Mouse (Mus musculus) 416B (cell line): ENCODE results near the gene Mrpl9.

Source experiments
- DNase-seq: peaks from one replicate; pipeline ENCODE4 v3.0.0; 2011; ENCODE audit warnings: low read depth

Mrpl9 gene

DNA sequence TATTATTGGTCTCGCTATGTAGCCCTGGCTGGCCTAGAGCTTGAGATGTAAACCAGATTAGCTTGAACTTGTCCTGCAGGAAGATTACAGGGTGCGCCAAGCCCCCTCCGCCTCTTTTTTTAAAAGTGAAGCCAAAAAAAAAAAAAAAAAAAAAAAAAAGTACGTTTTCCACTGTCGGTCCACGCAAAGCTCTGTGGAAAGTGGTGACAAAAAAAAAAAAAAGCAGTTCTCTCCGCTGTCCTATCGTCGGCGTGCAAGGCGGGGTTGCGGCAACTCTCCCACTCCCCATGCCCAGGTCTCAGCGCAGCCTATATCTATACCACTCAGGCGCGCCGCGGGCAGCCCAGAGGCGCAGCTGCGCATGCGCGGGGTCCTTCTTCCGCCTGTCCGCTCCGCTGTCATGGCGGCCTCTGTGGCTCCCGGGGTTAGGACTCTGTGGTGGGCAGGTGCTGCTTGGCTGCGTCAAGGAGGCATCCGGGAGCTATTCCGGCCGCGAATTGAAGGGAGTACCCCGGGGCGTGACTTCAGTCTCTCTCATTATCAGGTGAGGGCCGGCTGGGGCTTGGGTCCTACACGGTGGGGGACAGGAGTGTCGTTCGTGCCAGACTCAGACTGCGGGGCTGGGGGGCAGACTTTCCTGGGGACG lies at the start of gene Mrpl9:
Mrpl9 (plus strand) TSS at position 368 of the 646 bp plus-strand sequence.
- peak; percentile 90 for DNase-seq

DNA sequence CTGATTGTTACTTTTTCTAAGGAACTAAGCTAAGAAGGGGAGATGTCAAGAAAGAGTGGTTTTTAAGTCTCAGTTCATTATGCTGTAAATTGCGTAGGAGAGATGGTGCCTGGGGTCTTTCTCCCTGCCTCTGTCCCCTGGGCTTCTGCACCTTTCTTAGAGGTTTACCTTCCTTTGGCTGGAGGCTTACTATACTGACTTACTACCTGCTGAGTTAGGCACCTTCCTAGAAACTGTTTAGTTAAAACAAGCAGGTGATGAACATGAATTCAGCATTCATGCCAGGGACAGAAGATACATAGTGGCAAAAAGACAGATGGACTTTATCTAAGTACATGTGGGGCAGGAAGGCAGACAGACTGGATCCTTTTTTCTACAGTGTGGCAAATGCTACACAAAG lies 46.8 kb upstream of the Mrpl9 start:
- DNase-seq: no peak

DNA sequence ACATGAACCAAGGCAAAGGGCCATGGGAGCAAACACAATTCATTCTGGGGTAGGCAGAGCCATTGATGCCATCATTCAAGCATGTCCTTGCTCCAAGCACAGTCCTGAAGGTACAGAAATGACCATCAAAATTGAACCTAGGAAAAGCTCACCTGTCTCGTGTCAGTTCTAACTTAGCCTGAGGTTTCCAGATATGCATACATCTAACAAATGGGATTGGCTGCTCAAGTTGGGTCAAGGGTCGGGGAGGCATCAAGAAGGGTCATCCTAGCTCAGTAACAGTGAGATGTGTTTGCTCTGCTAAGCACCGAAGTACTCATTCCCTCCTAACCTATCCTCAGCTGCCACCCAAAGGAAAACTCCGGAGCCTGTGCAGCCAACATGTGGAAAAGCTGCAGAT lies 46.3 kb upstream of the Mrpl9 start:
- no peak for DNase-seq

DNA sequence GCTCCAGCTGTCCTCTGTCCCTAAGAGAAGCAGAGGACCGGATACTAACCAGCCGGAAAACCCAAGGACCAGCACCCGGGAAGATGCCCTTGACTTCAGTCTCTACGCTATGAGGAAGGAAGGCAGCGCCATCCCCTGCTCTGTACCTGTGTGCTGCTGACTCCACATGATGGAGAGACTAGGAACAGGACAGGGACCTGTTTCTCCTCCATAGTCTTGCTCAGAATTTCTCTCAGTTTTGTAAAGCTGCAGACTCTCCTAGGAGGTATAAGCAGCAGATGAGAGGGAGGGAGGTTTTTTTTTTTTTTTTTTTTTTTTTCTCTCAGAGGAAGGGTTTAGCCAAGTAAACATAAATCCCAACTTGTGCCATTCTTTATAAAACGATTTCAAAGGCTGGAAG lies 44.9 kb upstream of the Mrpl9 start, which contains the start of gene Lingo4:
Lingo4 (plus strand) TSS at position 301 of the 400 bp plus-strand sequence.
- DNase-seq: no peak

DNA sequence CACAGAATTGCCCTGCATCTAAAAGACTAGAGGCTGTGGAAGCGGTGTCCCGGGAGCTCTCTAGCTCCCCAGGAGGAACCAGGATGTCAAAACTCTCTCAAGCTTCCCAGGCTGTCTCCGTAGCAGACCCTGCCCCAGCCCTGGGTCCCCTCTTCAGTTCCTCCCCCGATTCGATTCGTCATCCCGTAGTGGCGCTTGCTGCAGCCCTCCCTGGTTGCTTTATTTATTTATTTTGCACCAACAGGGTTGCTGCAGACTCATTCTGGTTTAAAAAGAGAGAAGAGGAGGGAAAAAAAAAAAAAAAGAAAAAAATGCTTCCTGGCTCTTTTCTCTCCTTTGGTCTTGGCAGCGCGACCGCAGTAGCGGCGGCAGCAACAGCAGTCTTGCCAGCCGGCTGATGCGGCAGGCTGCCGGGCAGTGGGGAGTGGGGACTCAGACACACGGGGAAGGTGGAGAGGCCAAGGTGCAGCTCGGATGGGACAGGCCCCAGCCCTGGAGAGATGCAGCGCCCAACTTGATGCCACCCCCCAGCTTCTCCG lies 44.1 kb upstream of the Mrpl9 start:
- DNase-seq: no peak

DNA sequence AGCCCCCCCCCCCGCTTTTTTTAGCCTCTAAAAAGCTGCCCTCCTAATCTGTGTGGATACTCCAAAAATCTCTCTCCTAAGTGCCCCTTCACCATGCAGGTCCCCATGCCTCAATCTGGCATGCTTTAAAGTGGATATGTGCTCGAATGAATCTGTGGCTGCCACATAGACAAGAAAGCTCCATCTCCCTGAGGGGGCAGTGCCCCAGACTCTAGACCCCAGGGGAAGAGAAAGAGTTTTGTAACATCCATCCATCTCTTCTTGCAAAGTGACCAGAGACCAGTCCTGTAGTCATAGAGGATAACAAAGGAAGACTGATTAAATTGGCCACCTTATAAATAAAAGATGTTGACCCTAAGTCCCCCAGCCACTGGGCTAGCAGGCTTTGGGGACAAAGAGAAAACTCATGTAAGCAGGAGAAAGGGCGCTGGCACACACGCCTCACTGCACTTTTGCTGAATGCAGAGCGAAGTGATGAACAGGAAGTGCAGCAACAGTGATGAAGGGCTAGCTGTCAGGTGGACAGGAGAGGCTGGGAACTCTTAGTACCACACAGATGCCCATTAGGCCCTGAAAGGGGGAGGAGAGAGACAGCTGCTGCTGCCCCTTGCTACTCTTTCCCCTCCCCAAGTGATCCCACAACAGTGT lies 43.3 kb upstream of the Mrpl9 start:
- no peak for DNase-seq

DNA sequence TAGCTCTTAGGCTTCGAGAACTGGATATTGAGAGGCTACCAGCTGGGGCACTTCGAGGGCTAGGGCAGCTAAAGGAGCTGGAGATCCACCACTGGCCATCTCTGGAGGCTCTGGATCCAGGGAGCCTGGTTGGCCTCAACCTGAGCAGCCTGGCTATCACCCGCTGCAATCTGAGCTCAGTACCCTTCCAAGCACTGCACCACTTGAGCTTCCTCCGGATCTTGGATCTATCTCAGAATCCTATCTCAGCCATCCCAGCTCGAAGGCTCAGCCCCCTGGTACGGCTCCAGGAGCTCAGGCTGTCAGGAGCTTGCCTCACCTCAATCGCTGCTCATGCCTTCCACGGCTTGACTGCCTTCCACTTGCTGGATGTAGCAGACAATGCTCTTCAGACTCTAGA lies 40.7 kb upstream of the Mrpl9 start:
- DNase-seq: no peak

DNA sequence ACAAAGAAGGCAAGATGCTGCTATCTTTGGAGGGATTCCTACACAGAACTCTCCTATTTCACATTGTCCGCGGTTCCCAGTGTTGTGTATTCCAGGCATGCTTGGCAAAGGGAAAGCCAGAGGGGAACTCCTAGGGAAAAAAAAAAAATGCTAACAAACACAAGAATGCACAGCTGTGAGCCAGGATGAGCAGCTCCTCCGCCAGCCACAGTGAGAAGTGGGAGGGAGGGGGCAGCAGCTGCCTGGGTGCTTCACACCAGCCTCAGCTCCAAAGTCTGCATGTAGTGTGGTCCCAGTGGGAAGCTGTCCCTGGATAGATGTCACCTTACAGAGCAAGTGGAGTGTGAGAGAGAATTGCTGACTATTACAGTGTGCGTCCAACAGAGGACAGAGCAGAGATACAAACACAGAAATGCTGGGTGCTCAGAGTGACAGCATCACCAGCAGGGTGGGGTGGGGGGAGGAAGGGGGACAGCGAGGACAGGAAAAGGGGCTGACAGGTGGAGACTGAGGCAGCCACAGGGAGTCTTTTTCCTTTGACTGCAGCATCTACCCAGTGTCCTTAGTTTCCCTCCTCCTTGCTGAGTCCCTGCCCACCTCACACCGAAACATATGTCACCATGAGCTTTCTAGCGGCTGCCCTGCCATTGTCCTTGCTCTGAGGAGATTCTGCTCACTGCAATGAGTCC lies 38.6 kb upstream of the Mrpl9 start:
- no peak for DNase-seq

DNA sequence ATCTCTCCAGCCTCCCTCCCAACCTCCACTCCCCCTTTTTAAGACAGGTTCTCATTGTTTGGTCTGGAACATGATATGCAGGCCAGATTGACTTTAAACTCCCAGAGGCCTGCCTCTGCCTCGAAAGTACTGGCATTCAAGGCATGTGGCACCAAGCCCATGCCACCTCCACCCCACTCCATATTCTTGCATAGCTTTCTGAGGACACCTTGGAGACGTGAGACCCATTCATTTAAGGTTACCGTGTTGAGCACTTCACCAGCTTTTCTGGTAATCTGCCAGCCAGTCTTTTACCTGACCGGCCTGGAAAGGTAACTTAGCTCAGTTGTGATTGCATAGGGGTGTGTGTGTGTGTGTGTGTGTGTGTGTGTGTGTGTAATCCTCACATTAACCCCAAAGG lies 37.6 kb upstream of the Mrpl9 start:
- no peak for DNase-seq

DNA sequence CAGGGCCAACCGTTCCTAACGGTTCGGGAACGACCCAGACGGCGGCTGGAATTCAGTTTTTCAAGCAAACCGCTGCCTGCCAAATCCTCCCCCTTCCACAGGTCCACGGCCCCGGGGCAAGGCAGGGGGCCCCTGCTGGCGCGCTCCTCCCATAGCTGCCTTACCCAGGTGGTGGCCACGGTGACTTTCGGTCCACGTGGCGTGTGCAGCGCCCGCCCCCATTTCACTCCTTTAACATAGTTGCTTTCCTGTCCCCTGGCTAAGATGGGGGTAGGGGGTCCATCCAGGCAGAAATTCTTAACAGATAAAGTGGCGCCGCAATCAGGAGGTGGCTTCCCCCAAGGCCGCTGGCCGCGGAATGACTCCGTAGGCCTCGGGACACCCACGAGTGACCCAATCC lies 30.6 kb upstream of the Mrpl9 start:
- DNase-seq: no peak

DNA sequence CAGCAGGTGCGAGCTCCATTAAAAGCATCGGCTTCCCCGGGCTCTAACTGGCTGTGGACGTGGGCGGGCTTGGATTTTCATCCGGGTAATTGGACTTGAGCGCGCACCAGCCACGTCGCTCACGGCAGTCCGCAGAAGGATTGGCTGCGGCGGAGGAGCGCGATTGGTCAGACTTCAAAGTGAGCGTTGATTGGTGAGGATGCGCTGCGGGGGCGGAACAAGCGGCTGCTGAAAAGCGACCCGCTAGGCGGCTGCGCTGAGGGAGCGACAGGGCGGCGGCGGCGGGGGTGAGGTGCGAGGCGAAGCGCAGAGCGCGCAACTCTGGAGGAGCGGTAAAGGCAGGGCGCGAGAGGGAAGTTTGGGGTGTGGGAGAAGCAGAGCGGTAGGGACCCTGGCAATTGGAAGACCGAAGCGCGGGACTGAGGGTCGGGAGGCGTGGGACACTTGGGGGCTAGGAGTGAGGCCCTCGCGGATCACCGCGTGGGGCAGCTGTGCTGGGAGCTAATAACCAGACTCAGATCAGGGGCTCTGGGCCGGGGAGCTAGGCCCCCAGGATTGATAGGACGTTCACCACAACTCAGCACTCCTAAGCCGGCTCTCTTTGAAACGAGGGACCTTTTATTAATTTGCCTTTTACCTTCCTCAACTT lies 30.0 kb upstream of the Mrpl9 start, which contains the start of gene Tdrkh:
Tdrkh (plus strand) TSS at position 243 of the 649 bp plus-strand sequence.
- no peak for DNase-seq

DNA sequence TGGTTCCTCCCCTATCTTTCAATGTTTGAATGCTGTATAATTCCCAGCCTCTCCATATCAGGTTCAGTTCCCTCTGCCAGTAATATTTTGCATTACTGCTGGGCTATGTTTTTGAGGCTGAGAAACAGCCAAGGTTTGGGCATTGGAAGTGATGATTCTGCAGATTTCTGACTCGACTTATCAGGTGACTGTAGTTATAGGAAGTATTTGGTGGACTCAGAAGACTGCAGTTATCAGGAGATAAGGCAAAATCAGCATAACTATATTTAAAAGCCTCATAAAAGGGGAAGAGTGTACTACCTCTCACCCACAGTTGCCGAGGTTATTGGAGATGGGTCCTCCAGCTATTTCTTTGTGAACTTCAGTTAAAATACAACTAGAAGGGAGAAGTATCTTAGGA lies 12.1 kb upstream of the Mrpl9 start:
- peak; percentile 8 for DNase-seq

DNA sequence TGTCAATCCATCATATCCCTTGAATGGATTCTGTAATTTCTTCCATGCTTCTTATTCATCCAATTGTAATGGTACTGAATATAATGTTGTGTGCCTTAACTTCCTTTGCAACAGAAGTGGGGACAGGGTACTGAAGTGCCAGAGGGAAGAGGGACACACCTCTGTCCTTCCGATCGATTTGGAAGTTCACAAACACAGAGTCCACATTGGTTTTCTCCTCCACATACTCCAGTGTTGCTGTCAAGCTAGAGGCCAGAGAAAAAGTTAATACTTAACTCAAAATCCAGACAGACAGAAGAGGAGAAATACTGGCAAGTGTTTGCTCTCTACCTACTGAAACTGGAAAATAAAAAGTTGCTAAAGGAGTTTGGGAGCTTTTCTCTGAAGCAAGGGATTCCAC lies 8.8 kb upstream of the Mrpl9 start:
- no peak for DNase-seq

DNA sequence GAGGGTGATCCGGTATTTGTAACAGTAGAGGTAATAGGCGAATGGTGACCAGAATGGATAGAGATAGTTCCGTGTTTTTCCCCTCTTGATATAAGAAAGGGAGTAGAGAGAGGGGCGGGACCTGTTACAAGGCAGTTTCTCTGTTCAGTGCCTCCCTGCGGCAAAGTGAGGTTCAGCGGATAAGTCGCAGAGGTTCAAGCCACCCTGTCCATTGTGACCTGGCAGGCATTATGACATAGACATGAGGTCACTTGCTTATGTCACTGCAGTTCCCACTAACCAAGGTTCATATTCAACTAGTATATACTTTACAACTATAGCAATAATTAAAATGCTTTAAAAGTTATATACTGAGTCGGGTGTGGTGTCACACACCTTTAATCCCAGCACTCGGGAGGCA lies 6.7 kb upstream of the Mrpl9 start:
- DNase-seq: no peak

DNA sequence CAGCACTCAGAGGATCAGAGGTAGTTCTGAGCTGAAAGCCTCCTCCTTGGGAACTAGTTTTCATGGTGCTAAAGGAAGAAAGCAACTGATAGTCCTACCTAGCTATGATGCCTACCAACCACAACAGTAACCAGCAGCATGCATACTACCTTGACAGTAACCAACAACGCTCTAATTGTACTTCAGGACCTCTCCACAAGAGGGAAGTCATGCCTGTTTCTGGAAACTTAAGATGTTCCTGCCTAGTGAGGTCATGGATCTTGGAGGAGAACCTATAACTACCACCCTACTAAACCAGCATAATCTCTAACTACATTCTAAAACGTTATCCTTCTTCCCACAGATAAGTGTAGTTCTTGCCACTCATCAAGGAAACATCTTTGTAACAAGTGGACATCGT lies 1.9 kb upstream of the Mrpl9 start:
- peak; percentile 64 for DNase-seq

DNA sequence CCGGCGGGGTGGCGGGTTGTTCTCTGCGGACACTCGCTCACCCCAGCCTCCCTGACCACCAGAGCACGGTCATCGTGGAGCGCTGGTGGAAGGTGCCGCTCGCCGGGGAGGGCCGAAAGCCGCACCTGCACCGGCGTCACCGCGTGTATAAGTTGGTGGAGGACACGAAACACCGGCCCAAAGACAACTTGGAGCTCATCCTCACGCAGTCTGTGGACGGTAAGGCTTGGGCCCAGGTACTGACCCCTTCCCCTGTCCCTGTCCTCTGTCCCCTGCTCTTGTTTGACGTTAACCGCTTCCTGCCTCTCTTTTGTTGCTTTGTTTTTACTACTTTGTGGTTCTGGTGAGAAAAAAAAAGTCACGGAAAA lies 463 bp downstream of the Mrpl9 start, which contains the start of gene Oaz3:
Oaz3 (minus strand) TSS at position 319 of the 368 bp plus-strand sequence.
- no peak for DNase-seq

DNA sequence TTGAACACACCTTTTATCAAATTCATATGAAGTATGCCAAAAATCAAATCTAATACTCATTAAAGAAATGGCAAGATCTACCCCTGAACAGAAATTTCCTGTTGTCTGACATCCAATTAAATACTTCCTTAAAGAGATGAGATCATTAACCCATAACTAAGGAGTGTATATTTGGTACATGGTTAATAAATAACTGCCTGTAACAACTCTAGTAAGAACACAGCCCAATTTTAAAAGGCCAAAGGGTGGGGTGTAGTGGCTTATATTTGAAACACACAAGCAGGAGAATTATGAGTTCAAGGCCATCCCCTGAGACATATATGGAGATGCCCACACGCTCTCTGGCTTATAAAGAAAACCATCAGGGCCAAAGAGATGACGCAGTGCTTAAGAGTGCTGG lies 6.3 kb downstream of the Mrpl9 start:
- DNase-seq: no peak

DNA sequence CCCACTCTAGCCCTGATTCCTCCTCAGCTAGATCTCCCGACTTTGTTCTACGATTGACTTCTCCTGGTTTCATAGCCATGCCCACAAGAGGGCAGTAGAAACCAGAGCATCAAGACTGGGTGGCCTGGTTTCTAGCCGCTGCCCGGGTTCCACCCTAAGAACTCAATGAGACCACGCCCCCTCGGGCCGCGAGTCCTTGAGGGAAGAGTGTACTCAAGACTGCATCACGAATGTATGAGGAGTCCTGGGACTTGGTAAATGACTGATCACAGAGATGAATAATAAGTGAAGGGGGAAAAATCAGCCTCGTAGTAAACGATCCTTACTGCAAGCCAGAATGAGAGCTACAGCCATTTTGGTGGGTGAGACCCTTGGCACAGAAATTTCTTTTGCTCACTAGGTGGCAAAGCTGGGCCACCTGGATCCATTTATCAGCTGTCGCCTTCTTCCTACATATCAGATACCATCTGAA lies 13.4 kb downstream of the Mrpl9 start:
- peak; percentile 95 for DNase-seq

DNA sequence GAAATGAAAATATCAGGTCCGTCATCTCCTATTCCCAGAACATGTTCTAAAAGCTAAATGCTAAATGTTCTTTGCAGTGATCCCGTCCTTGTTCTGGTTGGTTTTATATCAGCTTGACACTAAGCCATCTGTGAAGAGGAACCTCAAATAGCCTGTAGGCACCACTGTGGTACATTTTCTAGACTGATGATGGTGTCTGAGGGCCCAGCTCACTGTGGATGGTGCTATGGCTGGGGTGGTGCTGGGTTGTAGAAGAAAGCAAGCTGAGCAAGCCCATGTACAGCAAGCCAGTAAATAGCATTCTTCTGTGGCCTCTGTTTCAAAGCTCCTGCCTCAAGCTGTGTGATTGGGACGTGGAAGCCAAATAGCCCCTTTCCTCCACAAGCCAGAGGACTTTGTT lies 13.9 kb downstream of the Mrpl9 start:
- DNase-seq: no peak

DNA sequence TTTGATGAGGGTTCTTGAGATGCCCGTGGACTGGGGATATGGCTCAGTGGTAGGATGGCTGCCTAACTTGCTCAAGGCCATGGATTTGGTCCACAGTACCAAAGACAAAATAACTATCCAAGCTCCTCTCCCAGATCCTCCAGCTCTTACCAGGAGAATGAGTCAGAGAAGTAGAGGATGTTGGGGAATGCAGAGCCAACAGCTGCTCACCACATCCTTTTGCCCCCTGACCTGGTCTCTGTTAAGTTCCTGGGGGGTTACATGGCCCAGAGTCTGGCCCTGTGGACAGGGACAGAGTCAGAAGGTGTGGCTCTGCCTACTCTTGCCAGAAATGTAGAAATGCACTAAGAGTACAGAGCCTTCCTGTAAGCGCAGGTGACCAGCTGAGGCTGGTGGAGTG lies 16.7 kb downstream of the Mrpl9 start:
- no peak for DNase-seq

DNA sequence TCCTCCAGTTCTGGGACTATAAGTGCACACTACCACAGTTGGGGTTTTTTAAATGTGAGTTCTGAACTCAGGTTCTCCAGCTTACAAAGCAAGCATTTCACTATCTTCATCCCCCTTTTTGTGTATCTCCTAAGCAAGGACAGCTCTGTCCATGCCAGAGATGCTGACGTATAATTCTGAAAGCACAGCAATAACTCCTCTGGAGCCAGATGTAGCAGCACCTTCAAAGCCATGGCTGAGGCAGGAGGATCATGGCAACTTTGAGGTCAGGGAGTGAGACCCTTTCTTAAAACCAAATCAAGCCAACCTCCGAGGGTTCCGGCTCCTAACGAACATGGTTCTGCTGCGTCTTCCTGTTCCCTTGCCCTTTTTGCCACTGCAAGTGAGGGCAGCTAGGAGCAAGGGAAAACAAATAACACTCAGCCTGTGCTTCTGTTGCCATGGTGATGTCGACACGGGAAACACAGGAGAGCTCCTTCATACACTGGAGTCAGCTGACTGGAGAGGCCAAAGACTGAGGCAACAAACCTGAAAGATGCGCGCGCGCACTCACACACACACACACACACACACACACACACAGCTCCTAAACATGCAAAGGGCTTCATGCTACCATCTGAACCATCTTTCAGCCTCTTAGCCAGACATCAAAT lies 20.9 kb downstream of the Mrpl9 start:
- DNase-seq: no peak
